Mouse (Mus musculus) embryo, embryonic 10.5 days (tissue): ENCODE results near the gene Auts2.

Experiments used
- DNase-seq: peaks from one replicate; pipeline ENCODE4 v3.0.0-alpha.2; 2015; ENCODE audit warnings: low spot score

Auts2 gene

DNA sequence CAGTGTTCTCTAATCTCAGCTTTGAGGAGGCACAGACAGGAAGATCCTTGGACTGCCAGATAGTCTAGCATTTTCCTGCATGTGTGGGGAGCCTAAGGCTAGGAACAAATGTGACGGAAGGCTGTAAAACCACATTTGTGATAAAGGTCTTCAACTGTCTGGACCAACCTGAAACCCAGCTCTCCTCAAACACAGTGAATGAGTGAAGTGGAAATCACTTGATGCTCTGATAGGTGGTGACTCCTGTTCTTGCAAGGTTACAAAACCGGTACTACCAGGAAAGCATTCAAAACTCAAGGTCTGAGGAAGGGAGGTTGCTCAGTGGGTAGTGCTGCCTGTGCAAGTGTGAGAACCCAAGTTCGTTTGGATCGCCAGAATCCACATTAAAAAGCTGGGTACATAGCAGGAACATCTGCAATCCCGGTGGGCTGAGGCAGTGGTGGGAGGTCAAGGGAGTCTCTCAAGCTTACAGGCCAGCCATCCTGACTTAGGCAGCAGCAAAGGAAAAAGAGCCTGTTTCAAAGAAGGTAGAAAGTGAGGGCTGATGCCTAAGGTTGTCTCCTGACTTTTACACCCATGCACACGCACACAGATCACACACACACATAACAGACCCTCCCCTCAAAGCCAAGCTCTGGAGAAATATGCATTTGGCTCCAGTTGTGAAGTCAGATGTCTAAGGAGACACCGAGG, 810.4 kb downstream of the Auts2 start:
- DNase-seq, result no peak

DNA sequence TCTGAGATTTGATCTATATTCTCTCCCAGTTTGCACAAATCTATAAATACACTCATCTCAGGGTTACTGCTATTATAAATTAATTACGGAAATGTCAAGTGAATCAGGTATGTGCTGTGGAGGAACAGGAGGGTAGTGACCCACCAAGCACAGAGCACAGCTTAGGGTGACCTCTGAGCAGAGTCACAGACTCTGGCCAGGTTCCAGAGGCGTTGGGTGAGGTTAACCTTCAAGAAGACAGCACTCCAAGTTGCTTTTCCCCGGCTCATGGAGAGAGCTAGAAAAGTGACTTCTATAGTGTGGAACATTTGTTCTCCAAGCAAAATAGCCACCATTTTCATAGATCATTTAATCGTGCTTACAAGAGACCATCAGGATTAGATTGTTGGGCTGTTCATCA, 813.7 kb downstream of the Auts2 start:
- no peak for DNase-seq

DNA sequence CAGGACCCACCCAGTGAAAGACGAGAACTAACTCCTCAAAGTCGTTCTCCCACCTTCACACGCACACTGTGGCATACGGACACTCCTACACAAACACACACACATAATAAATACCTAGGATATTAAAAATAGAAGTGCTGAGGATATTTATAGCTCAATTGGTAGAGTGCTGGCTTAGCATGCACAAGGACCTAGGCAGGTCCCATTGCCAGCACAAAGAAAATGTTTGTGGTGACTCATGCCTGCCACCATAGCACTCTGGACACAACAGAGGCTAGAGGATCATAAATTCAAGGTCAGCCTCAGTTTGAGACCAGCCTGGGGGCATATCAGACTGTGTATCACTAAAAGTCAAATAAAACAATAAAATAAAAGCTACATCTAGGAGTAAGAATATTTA, 815.2 kb downstream of the Auts2 start:
- DNase-seq, result no peak

- DNase-seq, result no peak
Measured at GRCm38 (mm10) chr5:131724508-131724907, 818.6 kb downstream of the Auts2 start.

DNA sequence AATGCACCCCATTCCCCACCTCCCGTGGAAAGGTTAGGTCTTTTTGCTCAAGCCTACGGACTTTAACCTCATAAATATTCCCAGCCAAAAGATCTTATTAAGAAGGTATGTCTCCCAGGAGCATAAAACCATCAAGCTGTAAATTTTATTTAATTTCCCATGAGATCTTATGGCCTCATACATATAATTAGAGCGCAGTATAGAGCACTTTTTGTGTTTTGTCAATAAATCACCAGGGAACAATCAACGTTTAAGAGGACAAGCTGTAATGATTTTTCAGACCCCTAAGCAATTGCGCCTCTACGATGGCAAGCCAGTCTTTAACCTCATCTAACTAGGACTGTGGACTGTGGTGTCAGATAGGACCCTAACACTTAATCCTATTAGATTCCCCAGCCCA, 820.4 kb downstream of the Auts2 start:
- peak; percentile 54 for DNase-seq

GRCm38 (mm10) chr5:131722361-131722760, 820.8 kb downstream of the Auts2 start:
- DNase-seq, result peak; percentile 56

- DNase-seq, result no peak
Measured at GRCm38 (mm10) chr5:131718013-131718412, 825.1 kb downstream of the Auts2 start.

DNA sequence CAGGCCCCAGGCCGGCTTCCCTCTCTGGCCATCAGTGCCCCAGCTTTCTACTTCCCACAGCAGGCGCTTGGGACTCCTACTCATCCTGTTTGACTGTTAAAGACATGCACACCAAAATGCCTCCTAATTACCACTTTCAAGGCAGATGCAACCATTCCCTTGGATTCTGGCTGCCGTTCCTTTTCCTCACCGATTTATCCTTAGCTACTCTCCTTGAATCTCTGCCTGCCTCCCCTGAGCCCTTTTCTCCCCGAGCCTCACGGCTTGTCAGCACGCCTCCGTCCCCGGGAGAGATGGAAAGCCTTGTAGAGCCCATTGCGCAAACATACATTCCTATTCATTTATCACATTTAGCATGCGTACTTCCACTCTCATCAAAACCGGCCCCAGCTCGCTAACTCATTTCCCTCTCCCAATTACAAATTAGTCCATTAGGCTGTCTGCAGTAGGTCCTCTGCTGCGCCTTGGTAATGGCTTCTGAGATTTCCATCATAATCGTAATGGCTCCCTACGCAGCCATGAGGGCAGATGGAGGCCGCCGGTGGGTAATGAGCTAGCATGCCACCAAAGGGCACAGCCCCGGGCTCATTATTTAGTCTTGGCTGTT, 825.7 kb downstream of the Auts2 start:
- DNase-seq, result no peak

GRCm38 (mm10) chr5:131714979-131715378, 828.2 kb downstream of the Auts2 start:
- no peak for DNase-seq

- DNase-seq, result no peak
Measured at GRCm38 (mm10) chr5:131712441-131712840, 830.7 kb downstream of the Auts2 start.

DNA sequence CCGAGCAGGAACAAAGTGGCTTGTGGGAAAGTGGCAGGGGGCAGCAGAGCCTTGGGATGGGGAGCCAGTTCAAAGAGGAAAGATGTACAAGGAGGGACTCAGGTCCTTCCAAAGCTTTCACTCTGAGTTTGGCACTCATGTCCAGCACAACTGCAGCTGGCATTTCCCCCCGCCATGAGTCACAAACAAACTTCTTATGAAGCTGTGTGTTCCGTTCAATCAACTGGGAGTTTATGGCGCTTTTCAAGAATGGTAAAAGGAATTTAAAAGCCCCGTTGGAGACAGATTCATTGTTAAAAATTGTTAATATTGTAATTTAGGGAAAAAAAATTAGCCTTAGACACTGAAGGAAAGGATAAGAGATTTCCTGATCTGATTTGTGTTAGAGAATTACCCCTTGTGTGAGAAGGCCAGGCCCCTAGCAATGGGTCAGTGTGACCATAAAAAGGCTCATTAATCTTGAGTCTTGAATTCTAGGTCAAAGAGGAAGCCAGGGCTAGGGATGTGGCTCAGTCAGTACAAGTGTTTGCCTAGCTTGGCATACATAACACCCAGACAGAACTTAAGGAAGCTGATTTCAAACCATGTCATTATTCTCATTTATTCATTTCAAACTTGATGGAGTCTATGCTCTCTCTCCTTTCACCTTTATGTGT, 831.5 kb downstream of the Auts2 start:
- no peak for DNase-seq

DNA sequence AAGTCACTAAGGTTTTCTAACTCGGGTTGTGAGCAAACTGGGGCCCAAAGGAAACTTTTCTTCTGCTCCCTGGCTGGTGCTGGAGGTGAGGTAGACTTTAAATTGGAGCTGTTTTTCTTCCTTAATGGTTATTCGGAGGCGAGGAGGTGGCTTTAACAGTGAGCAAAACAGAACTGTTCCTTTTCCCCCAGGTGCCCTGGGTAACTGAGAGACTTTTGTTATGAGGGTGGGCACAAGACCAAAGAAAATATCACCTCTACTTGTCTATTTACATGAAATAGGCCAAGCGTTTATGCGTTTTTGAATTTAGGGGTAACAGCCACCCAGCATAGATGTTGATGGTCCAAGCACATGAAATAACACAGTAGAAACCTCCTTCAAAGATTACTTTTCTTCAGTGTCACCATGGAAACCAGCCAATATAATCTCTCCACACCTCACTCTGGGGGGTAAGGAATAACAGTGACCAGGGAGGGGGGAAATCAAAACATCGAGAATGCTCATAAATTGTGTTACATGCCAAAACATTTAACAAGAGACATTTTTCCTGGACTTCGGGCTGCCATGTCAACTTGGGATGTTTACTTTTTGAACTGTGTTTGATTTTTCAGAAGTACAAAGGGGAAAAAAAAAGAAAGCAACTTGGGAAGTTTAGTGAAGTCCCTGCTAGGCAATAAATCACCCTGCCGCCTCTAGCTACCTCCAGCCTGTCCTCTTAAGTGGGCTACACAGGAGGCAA, 832.2 kb downstream of the Auts2 start:
- DNase-seq, result peak; percentile 67

GRCm38 (mm10) chr5:131707471-131707870, 835.7 kb downstream of the Auts2 start:
- no peak for DNase-seq

GRCm38 (mm10) chr5:131703729-131704128, 839.4 kb downstream of the Auts2 start:
- DNase-seq, result peak; percentile 40

GRCm38 (mm10) chr5:131702840-131703392, 840.2 kb downstream of the Auts2 start:
- no peak for DNase-seq

DNA sequence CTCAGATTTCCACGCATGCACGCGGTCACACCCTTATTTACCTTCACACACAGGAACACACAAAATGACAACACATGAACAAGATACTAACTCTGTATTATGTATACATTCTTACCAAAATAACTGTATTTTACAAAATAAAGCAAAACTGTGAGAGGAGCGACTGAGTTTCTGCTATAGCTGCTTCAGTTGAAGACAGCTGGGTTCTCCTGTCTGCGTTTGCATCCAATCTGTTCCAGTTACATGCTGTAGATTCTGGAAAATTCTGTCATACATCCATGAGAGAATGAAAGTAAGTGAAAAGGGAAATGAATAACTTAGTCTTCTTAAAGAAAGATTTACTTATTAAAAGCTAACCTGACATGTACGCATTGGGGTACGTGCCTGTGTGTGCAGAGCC, 844.2 kb downstream of the Auts2 start:
- no peak for DNase-seq

DNA sequence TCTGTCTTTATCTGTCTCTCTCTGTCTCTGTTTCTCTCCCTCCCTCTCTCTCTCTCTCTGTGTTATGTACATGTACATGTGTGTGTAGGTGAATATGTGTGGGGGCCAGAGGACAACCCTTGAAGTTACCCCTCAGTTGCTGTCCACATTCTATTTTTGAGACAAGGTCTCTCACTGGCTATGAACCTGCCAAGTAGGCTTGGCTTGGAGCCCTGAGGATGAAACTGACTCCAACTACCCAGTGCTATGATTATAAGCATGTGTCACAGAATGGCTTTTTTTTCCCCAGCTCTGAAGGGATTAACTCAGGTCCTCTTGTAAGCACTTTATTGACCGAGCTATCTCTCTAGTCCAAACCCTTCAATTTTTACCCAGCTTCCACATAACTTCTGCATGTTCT, 852.4 kb downstream of the Auts2 start:
- DNase-seq, result no peak

DNA sequence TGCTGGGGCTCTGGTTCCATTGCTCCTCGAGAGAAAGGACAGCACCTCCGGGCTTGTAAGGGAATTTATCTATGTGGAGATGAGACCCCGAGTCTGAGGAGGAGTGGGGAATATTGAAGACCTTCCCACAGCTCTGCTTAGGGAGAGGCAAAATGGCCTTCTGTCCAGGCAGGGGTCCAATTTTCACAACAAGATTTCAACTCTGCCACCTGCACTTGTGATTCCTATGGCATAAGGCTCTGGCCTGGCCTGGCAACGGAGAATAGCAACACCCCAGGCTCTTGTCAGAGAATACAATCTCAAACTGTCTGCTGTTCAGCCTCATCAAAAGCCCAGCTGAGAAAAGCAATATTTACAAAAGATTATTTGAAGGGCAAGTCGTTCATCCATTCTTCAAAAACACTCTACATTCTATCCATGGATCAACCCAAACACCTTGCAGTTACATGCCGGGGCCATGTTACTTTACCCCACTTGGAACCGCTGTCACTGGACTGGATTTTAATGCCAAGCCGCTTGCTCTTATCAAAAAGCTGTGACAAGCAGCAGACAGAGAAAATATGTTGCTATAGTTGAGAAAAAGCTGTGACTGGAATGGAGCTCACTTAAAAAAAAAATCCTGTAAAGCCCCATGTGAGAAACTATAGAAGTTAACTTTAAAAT, 856.1 kb downstream of the Auts2 start:
- no peak for DNase-seq

DNA sequence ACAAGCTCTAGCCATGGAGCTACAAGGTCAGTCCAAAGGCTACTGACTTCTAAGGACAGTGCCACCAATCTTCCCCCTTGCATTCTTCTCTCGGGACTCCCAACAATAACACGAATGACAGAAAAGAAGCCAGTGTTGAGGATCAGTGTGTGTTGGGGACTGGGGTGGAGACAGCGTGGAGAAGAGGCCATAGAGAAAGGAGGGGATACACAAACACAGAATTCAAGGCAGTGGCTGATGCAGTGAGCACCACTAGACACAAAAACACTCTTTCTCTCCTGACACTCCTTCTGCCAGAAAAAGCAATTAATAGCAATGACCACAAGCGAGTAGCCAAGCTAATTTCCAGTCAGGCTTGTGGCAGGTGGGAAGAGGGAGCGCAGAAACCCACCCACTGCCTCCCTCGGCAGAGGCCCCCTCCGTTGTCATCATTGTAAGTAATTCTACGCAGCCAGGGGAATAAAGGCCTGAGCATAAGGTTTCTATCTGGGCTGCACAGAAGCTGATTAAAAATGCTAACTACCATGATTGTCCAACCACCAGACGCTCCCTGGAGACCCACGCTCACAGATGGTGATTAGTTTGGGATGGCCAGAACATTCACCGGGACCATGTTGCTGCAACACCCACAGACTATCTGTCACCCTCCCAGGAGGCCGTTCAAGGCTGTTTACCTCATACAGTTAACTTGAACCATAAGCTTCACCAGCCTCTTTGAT, 862.9 kb downstream of the Auts2 start:
- DNase-seq, result peak; percentile 45

DNA sequence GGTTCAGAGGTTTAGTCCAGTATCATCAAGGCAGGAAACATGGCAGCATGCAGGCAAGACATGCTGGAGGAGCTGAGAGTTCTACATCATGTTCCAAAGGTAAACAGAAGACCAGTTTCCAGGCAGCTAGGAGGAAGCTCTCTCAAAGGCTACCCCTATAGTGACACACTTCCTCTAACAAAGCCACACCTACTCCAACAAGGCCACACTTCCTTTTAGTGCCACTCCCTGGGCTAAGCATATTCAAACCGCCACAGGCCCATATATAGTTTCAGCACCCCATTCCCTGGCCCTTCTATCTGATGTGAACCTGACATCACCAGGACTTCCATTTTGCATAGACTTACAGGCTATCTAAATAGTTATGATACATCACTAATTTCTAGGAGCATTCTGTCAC, 863.6 kb downstream of the Auts2 start:
- no peak for DNase-seq

- DNase-seq, result no peak
Measured at GRCm38 (mm10) chr5:131677518-131677917, 865.6 kb downstream of the Auts2 start.
